Mouse (Mus musculus) layer of hippocampus, adult 8-10 months (tissue): ENCODE measurements around the gene Sh2d3c. TPM values are rescaled to one million over a fixed set of nuclear protein-coding genes. Genes with fewer than 3 reads are reported as not detected.

Source experiments
- DNase-seq, 2 experiments: peaks; one replicate each; pipeline ENCODE4 v3.0.0; 2022; ENCODE audit warnings: low spot score in 2 of 2
- microRNA-seq, 2 experiments: library from miRNA; unstranded; fragments of <30 nt; microRNA quantifications; one replicate each; pipeline ENCODE4 v1.2.0; 2022
- total RNA-seq, 4 experiments: library from RNA; stranded (reverse); gene quantifications; 2 replicates each; pipeline ENCODE4 v1.2.4; 2022

Gene Sh2d3c
- total RNA-seq, 4 experiments from 2014 or later = 18.5 to 23.8 (median 21.0) TPM

DNA sequence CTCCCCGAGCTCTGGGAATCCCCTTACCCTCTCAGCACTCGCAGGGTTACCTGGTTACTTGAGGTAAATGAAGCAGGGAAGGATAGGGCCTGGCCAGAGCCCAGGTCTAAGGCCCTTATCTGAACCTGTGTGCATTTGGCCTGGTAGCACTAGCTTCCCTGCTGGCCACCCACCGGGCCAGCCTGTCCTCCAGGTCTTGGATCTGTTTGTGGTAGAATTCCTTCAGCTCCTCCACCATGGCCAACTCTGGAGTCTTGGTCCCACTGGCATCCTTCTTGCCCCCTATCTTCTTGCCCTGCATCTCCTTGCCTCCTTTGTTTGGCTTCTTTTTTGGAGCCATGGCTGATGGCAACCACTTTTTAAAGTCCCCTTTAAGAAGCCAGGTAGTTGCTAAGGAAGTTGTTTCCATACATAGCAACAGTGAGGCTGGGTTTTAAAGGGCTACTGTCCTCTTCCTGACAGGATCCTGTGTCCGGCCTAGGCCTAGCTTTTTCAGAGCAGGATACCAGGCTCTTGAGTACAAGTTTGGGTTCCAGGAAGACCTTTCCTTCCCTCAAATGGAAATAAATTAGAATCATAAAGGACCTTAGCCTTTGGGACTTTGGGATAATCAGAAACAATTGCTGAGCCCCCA lies 63.3 kb downstream of the Sh2d3c start, which contains the start of gene Cfap157:
TSS of gene Cfap157 (minus strand) at position 381 of the 634 bp plus-strand sequence.
- no peak for DNase-seq

DNA sequence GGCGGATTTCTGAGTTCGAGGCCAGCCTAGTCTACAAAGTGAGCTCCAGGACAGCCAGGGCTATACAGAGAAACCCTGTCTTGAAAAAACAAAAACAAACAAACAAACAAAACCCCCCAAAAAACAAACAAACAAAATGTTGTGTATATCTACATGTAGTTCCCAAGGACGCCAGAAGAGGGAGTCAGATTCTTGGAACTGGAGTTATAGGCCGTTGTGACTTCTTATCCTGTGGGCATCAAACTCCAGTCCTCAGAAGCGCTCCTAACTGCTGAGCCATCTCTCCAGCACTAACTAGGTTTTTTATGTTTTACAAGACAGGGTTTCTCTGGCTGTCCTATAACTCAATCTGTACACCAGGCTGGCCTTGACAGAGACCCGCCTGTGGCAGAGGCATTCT lies 66.3 kb downstream of the Sh2d3c start:
- DNase-seq = no peak

DNA sequence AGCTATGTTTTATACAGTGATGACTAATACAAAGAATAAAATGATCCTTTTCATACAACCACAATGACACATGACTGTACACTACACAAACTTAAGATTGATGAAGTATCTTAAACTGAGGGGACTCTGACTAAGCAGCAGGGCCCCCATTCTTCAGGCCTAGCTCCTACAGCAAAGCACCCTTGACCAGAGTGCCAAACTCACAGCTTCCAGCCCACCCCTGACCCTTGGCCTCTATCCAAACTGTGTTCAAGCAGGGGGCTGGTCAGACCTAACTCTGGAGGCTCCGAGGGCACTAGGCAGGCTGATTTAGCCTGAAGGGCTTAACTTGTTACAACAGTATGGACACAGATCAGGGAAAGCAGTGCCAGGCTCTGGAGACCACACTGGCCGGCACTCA lies 67.7 kb downstream of the Sh2d3c start:
- no peak for DNase-seq

DNA sequence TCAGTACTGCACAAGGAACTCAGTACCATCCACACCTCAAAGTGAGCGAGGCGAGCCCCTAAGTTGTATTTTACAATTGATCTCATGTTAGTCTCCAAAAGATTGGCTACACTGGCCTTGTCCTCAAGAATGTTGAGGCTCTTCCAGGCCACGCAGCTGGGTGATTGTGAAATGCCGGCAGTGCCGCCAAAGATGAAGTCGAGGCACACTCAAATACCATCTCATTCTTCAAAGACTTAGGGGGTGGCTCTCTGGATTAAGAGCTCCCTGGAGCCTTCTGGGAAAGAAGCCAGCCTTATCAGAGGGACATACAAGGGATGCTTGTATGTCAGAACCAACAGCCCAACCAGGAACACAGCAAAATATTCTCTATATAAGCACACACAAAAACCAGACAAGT lies 70.4 kb downstream of the Sh2d3c start:
- DNase-seq = no peak

DNA sequence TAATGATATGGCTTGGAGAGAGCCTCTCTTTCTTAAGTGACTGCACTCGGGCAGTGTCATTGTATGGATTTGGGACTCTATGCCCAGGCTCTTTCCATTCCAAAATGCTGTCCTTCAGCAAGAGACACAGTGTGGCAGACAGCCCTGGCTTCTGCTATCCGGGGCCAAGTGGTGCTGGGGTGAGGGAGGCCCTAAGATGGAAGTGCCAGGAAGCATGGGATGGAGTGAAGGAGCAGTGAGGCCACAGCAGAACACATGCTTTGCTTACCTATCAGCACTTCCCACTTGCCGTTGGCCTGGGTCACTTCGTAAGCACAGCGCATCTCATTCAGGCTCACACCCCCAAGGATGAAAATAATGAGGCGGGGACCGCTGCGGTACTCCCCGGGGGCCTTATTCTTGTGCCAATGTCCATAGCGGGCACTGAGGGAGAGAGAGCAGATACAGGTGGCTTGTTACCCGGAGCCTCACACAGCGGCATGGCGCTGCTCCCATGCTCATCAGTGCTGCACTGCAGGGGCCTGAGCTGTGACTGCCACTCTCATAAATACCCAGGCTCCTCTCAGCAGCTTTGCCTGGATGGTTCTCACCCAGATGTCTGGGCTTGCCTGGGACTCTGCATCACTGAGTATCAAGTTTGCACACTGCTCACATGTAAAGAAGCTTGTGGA lies 75.0 kb downstream of the Sh2d3c start:
- no peak for DNase-seq

DNA sequence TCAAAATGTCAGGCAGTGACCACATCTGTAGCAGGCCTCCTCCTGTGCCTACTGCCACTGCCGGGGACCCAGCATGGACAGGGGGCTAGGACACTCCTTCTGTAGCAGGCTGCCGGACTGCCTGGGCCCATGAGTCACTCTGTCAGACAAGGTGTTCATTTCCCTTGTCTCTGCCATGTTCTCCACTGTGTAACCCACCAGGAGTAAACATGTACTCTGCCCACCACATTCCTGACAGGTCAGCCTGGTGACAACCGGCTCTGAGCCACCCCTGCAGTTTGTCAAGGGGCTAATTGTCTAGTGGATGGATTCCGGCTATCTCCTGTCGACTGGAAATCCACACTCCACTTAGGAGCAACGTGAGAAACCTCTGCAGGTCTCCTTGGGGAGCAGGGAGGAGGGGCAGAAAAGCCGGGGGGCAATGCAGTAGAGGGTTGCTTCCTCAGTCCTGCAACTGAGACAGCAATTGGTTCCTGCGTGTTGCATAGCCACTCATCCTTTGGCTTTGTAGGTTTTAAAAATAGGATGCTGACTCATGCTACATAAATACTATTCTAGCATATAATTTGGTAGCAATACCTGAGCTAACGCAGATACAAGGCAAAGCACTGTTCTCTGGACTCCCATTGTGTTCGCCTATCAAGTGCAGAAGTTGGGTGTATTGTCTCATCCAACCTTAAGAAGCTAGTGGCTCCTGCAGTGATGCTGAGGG lies 77.6 kb downstream of the Sh2d3c start:
- no peak for DNase-seq

Small RNA genes lying within 50 kb of the gene (microRNA-seq; reads per million reads assigned to microRNA genes)
- gene Gm47291 (0 reads per million in 2 experiments), gene Mir2861 (0 to 0.25 reads per million in 2 experiments), gene Mir3960 (0 to 0.32 reads per million in 2 experiments), gene Mir8093 (0 to 0.64 reads per million in 2 experiments)

Other genes with a start within 250 kb of the Sh2d3c start
- 10 to 100 TPM; 69.9 to 81.1 (median 75.7) TPM for gene Fam102a, start 185.7 kb upstream of the Sh2d3c start, total RNA-seq
- 10 to 100 TPM; 73.1 to 87.1 (median 74.8) TPM for gene Dpm2, start 150.2 kb upstream of the Sh2d3c start, total RNA-seq
- 1 to 10 TPM; 4.0 to 5.2 (median 4.5) TPM for gene Pip5kl1, start 146.3 kb upstream of the Sh2d3c start, total RNA-seq
- gene 9430097D07Rik, start 145.4 kb upstream of the Sh2d3c start, total RNA-seq = under 1 TPM; 0.23 to 0.74 (median 0.40) TPM
- 10 to 100 TPM; 36.1 to 48.6 (median 40.3) TPM for gene St6galnac4, start 134.0 kb upstream of the Sh2d3c start, total RNA-seq
- gene St6galnac6, start 121.3 kb upstream of the Sh2d3c start, total RNA-seq = 100 to 1,000 TPM; 110 to 144 (median 116) TPM
- gene Ak1, start 99.3 kb upstream of the Sh2d3c start, total RNA-seq = 100 to 1,000 TPM; 116 to 131 (median 119) TPM
- 10 to 100 TPM; 18.2 to 24.8 (median 18.7) TPM for gene Eng, start 74.5 kb upstream of the Sh2d3c start, total RNA-seq
- gene Fpgs, start 16.9 kb upstream of the Sh2d3c start, total RNA-seq = 10 to 100 TPM in 3 of 4 experiments, 1 to 10 TPM in 1; 7.6 to 17.7 (median 11.4) TPM
- 100 to 1,000 TPM; 102 to 129 (median 111) TPM for gene Cdk9, start 8.0 kb upstream of the Sh2d3c start, total RNA-seq
- gene 6330409D20Rik, start 20.0 kb downstream of the Sh2d3c start, total RNA-seq = 1 to 10 TPM in 3 of 4 experiments, under 1 TPM in 1; 0.92 to 2.1 (median 1.5) TPM
- 10 to 100 TPM; 28.6 to 33.5 (median 31.1) TPM for gene Tor2a, start 36.2 kb downstream of the Sh2d3c start, total RNA-seq
- 1 to 10 TPM in 2 of 4 experiments, under 1 TPM in 2; 0.52 to 1.6 (median 1.1) TPM for gene Ttc16, start 54.6 kb downstream of the Sh2d3c start, total RNA-seq
- gene Ptrh1, start 54.7 kb downstream of the Sh2d3c start, total RNA-seq = 1 to 10 TPM; 4.5 to 7.0 (median 5.8) TPM
- gene Cfap157, start 63.4 kb downstream of the Sh2d3c start, total RNA-seq = 1 to 10 TPM in 3 of 4 experiments, under 1 TPM in 1; 0.66 to 1.9 (median 1.2) TPM
- 100 to 1,000 TPM; 583 to 634 (median 610) TPM for gene Stxbp1, start 126.2 kb downstream of the Sh2d3c start, total RNA-seq
- 10 to 100 TPM; 21.8 to 39.3 (median 32.1) TPM for gene Fam129b, start 155.1 kb downstream of the Sh2d3c start, total RNA-seq
- gene Rpl12, start 240.5 kb downstream of the Sh2d3c start, total RNA-seq = 100 to 1,000 TPM; 120 to 150 (median 129) TPM
- 10 to 100 TPM; 35.1 to 39.9 (median 38.6) TPM for gene Lrsam1, start 240.6 kb downstream of the Sh2d3c start, total RNA-seq